Mouse (Mus musculus) monocyte, adult 5-6 weeks (primary cell): Measurements from ENCODE around the gene Gm4312. TPM values are rescaled to one million over a fixed set of nuclear protein-coding genes. Genes with fewer than 3 reads are reported as not detected.
"Not testable (repeated sequence)": the region's sequence is repeated elsewhere in the genome, so short reads cannot be mapped to it uniquely, and the experiment has no call there.

Source experiments
- ATAC-seq: fragments of 153-309, 156-312 bp; replicated peaks from 2 replicates; pipeline ENCODE4 v1.8.0; 2017; ENCODE audit warnings: mild to moderate bottlenecking; ENCODE audit not compliant: low TSS enrichment, insufficient number of reproducible peaks, severe bottlenecking, poor library complexity, low FRiP score
- total RNA-seq: library from RNA; stranded (forward); fragments of 200-1000, 200-491, 200-594 nt; gene quantifications from 3 replicates; pipeline ENCODE4 v1.2.3, GENCODE M21; 2017

Gene Gm4312
- not detected in 3 replicates for total RNA-seq

DNA sequence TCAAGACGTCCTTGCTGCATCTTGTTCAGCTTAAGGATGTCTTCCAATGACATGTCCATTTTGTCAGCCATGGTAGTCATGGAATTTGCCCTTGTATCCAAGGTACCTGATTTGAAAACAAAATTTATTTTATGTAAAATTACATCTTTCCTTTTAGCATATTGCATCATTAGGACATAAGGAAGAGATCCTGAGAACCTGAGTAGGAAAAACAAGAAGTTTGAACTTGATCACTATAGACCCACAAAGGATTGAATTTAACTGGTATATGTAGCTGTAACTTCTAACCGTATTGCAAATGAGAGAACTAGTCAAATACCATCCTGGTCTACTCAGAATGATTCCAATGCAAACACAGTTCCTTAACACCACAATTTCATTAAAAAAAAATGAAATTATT lies at the start of gene Gm4312:
TSS of gene Gm4312 (minus strand) at position 101 of the 400 bp plus-strand sequence.
- ATAC-seq, result not testable (repeated sequence)

DNA sequence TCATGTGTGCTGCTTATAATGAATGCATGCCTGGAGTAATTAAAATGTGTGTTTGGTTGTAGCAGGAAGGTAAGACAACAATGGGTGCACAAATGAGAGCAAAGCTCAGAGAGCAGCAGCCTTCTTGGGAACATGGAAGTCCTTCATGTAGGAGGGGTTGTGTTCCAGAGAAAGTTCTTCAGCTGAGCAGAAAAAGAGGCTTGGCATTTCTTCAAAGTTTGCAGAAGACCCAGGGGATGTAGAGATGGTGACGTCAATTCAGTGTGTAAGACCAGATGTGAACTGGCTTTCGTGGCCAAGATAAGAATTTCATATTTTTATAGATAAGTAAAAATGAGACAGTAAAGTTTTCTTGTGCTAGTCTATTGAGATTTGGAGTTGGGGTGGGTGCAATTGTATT lies 45.2 kb upstream of the Gm4312 start:
- no peak for ATAC-seq

DNA sequence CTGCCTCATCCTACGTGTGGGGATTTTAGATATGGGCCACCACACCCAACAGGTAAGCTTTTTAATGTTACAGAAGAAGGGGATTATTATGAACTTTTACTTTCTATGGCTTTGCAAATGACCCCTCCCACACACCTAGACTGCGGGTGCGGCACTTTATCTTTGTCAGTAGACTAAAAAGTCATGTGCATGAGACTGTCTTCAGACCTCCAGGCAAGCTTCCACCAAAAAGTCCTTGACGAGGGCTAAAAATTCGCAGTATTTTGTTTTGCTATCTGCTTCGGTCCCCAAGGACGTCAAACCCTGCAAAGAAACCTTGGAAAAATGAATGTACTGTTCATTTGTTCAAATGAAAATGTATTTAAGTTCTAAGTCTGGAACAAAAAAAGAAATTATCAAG lies 33.2 kb upstream of the Gm4312 start:
- ATAC-seq, result no peak

GRCm38 (mm10) chr10:100402301-100402700 lies 19.9 kb upstream of the Gm4312 start:
- not testable (repeated sequence) for ATAC-seq

DNA sequence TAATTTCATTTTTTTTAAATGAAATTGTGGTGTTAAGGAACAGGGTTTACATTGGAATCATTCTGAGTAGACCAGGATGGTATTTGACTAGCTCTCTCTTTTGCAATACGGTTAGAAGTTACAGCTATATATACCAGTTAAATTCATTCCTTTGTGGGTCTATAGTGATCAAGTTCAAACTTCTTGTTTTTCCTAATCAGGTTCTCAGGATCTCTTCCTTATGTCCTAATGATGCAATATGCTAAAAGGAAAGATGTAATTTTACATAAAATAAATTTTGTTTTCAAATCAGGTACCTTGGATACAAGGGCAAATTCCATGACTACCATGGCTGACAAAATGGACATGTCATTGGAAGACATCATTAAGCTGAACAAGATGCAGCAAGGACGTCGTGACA lies 21.3 kb downstream of the Gm4312 start, which contains the start of gene Gm4307:
TSS of gene Gm4307 (plus strand) at position 301 of the 400 bp plus-strand sequence.
- ATAC-seq, result not testable (repeated sequence)

DNA sequence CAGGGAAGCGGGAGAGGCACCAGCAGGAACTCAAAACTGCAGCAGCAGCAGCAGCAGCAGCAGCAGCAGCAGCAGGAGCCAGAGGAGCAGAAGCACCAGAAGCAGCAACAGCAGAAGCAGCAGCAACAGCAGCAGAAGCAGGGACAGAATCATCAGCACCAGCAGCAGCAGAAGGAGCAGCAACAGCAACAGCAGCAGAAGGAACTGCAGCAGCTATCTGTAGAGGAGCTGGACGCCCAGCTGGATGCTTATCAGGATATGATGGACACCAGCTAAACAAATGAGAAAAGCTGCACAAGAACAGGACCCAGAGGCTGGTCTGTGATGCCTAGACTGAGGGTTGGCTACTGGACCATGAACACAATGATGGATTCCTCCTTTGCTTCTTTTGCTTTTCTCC lies 25.5 kb downstream of the Gm4312 start:
- not testable (repeated sequence) for ATAC-seq

- ATAC-seq, result not testable (repeated sequence)
These were observed 31.6 kb downstream of the Gm4312 start, which contains the start of gene Gm4305 for GRCm38 (mm10) chr10:100350793-100351192. TSS of gene Gm4305 (plus strand) at chr10:100351093.

GRCm38 (mm10) chr10:100345672-100346071 lies 36.7 kb downstream of the Gm4312 start, which contains the start of gene Gm4303:
TSS of gene Gm4303 (plus strand) at chr10:100345972.
- ATAC-seq, result not testable (repeated sequence)

DNA sequence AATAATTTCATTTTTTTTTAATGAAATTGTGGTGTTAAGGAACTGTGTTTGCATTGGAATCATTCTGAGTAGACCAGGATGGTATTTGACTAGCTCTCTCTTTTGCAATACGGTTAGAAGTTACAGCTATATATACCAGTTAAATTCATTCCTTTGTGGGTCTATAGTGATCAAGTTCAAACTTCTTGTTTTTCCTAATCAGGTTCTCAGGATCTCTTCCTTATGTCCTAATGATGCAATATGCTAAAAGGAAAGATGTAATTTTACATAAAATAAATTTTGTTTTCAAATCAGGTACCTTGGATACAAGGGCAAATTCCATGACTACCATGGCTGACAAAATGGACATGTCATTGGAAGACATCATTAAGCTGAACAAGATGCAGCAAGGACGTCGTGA lies 41.8 kb downstream of the Gm4312 start, which contains the start of gene Gm4302:
TSS of gene Gm4302 (plus strand) at position 301 of the 400 bp plus-strand sequence.
- not testable (repeated sequence) for ATAC-seq

GRCm38 (mm10) chr10:100335376-100335775 lies 47.0 kb downstream of the Gm4312 start, which contains the start of gene Gm4301:
TSS of gene Gm4301 (plus strand) at chr10:100335676.
- ATAC-seq, result not testable (repeated sequence)

Other genes with a start within 250 kb of the Gm4312 start
- not detected in 3 replicates for gene Gm4301, start 46.9 kb downstream of the Gm4312 start, total RNA-seq
- not detected in 3 replicates for gene Gm4302, start 41.7 kb downstream of the Gm4312 start, total RNA-seq
- gene Gm4303, start 36.6 kb downstream of the Gm4312 start, total RNA-seq, result not detected in 3 replicates
- not detected in 3 replicates for gene Gm4305, start 31.5 kb downstream of the Gm4312 start, total RNA-seq
- not detected in 3 replicates for gene Gm4307, start 21.2 kb downstream of the Gm4312 start, total RNA-seq
- gene Tmtc3, start 104.8 kb upstream of the Gm4312 start, total RNA-seq, result 1.8 to 3.1 TPM (median 2.9 TPM) in 3 replicates
- 5.4 to 12.8 TPM (median 8.7 TPM) in 3 replicates for gene Cep290, start 105.0 kb upstream of the Gm4312 start, total RNA-seq
- gene 4930430F08Rik, start 207.9 kb upstream of the Gm4312 start, total RNA-seq, result 2.5 to 6.2 TPM (median 5.2 TPM) in 3 replicates
- gene 1700017N19Rik, start 207.9 kb upstream of the Gm4312 start, total RNA-seq, result not detected in 3 replicates